13 mouse cellular contexts compared by ENCODE assay signal in genomic region chr1:18976705-18977309, GRCm38 (mm10).
DNase-seq lines count a peak whose midpoint lies in the region; ATAC-seq and TF ChIP-seq lines count a peak whose summit lies in the region.
"Had no signal": no experiment of that assay in that cellular context is flagged by ENCODE, and none has a peak within 500 bp of the region (broad histone marks: within the 10 kb centered on the region; RNA-seq: fewer than 3 reads in every experiment).

No protein-coding gene starts in this region.

- no peak overlapping the region for H3K9ac ChIP-seq in intestine, postnatal 0 days (ENCODE audit: low read depth, low read length)
- H3K9ac ChIP-seq in intestine, embryonic 16.5 days (ENCODE audit: low read depth, low read length): no peak overlapping the region
- H3K9ac ChIP-seq in midbrain, embryonic 15.5 days: no peak overlapping the region
- H3K9ac ChIP-seq: kidney, embryonic 15.5 days; stomach, embryonic 15.5 days had no signal

- no peaks in the 10 kb centered on the region for H3K27me3 ChIP-seq in cerebellum, adult 2 months (ENCODE audit: control insufficient read depth, insufficient read depth, low read length)
- no peaks in the 10 kb centered on the region for H3K27me3 ChIP-seq in intestine, postnatal 0 days (replicated peaks; ENCODE audit: control insufficient read depth, insufficient read depth, low read length)
- no peaks in the 10 kb centered on the region for H3K27me3 ChIP-seq in intestine, embryonic 16.5 days (replicated peaks; ENCODE audit: control insufficient read depth, insufficient read depth, low read length)
- peaks cover 25% of the 10 kb centered on the region for H3K27me3 ChIP-seq in Patski
- no peaks in the 10 kb centered on the region for H3K27me3 ChIP-seq in midbrain, embryonic 15.5 days (replicated peaks)
- H3K27me3 ChIP-seq: kidney, embryonic 15.5 days; stomach, embryonic 15.5 days had no signal

- CTCF ChIA-PET in Patski (lab: Charles Lee): interaction anchor here (1.1 kb wide), 1 partner anchor 616 kb away, joined by 4 read pairs; no protein-coding TSS in a partner anchor

- POLR2A ChIA-PET in Patski (lab: Charles Lee): no interaction called here

- H3K36me3 ChIP-seq in intestine, postnatal 0 days (ENCODE audit: control insufficient read depth, insufficient read depth): no peaks in the 10 kb centered on the region
- no peaks in the 10 kb centered on the region for H3K36me3 ChIP-seq in intestine, embryonic 16.5 days (ENCODE audit: control insufficient read depth, insufficient read depth, low read length)
- H3K36me3 ChIP-seq in midbrain, embryonic 15.5 days (replicated peaks): no peaks in the 10 kb centered on the region
- H3K36me3 ChIP-seq: kidney, embryonic 15.5 days; stomach, embryonic 15.5 days had no signal

- H3K4me3 ChIP-seq in cerebellum, adult 2 months (replicated peaks; ENCODE audit: insufficient read depth, low read depth, low read length): no peak overlapping the region
- H3K4me3 ChIP-seq in intestine, postnatal 0 days (ENCODE audit: low read depth, low read length): no peak overlapping the region
- H3K4me3 ChIP-seq in intestine, embryonic 16.5 days (ENCODE audit: low read length): no peak overlapping the region
- no peak overlapping the region for H3K4me3 ChIP-seq in midbrain, embryonic 15.5 days
- H3K4me3 ChIP-seq: kidney, embryonic 15.5 days; stomach, embryonic 15.5 days had no signal

- in situ Hi-C loops in Patski (cut with MboI; ENCODE audit: low pct_unique_long_range_greater_than_20kb): loop anchor here (10.0 kb wide), 1 partner anchor 612 kb away; no protein-coding TSS in a partner anchor

- DNase-seq in cerebellum, adult 2 months: peak in 1 of 2 experiments; percentile 14
- no peak for DNase-seq in cerebellum, adult 11-12 months
- no peak for DNase-seq in Patski (ENCODE audit: low read depth, low spot score)
- DNase-seq: adrenal gland, adult 8-10 months; B cell, adult 2 months; lung, postnatal 36 days had no signal

- H3K9me3 ChIP-seq in intestine, postnatal 0 days (ENCODE audit: control insufficient read depth): no peaks in the 10 kb centered on the region
- no peaks in the 10 kb centered on the region for H3K9me3 ChIP-seq in intestine, embryonic 16.5 days (ENCODE audit: control insufficient read depth, low read length)
- no peaks in the 10 kb centered on the region for H3K9me3 ChIP-seq in midbrain, embryonic 15.5 days
- H3K9me3 ChIP-seq: kidney, embryonic 15.5 days; stomach, embryonic 15.5 days had no signal

- TF ChIP-seq CTCF in cerebellum, adult 2 months (IDR thresholded peaks at IDR 0.05; ENCODE audit: borderline replicate concordance, insufficient read depth, low read depth, low read length): peak; percentile 39; the same call in 1 of the 2 replicates
- peak; percentile 60 for TF ChIP-seq CTCF in intestine, postnatal 0 days (IDR thresholded peaks at IDR 0.05; ENCODE audit: low read depth)
- peak; percentile 48 for TF ChIP-seq CTCF in Patski (IDR thresholded peaks at IDR 0.05)

- ATAC-seq in intestine, postnatal 0 days: no peak
- ATAC-seq in intestine, embryonic 16.5 days: no peak
- no peak for ATAC-seq in Patski
- peak; percentile 68; the same call in 1 of the 2 replicates for ATAC-seq in midbrain, embryonic 15.5 days (replicated peaks)
- no peak for ATAC-seq in inflammation-experienced regulatory T-cells, adult 6 months
- no peak for ATAC-seq in monocyte, adult 5-6 weeks (replicated peaks; ENCODE audit: insufficient number of reproducible peaks, low FRiP score, low TSS enrichment, poor library complexity, severe bottlenecking)

- WGBS in cerebellum, adult 2 months: 22% methylated on average over 10 of the region's 10 CpGs
- whole genome bisulfite sequencing in intestine, postnatal 0 days: 46% methylated on average over 10 of the region's 10 CpGs
- WGBS in intestine, embryonic 16.5 days: 44% methylated on average over 10 of the region's 10 CpGs
- 38% methylated on average over 10 of the region's 10 CpGs for WGBS in midbrain, embryonic 15.5 days

- H3K27ac ChIP-seq in cerebellum, adult 2 months (ENCODE audit: insufficient read depth, low read length): no peak overlapping the region
- H3K27ac ChIP-seq in intestine, postnatal 0 days (ENCODE audit: low read depth, low read length): no peak overlapping the region
- H3K27ac ChIP-seq in intestine, embryonic 16.5 days (ENCODE audit: low read length): no peak overlapping the region
- H3K27ac ChIP-seq in midbrain, embryonic 15.5 days: no peak overlapping the region
- H3K27ac ChIP-seq: kidney, embryonic 15.5 days; stomach, embryonic 15.5 days had no signal

- H3K4me1 ChIP-seq in cerebellum, adult 2 months (ENCODE audit: control insufficient read depth, insufficient read depth, low read length): no peaks in the 10 kb centered on the region
- no peaks in the 10 kb centered on the region for H3K4me1 ChIP-seq in intestine, postnatal 0 days (replicated peaks; ENCODE audit: control insufficient read depth, insufficient read depth, low read length)
- H3K4me1 ChIP-seq in intestine, embryonic 16.5 days (ENCODE audit: control insufficient read depth, insufficient read depth, low read length): no peaks in the 10 kb centered on the region
- peaks cover 3% of the 10 kb centered on the region; the same call in 1 of the 2 replicates for H3K4me1 ChIP-seq in midbrain, embryonic 15.5 days
- H3K4me1 ChIP-seq: kidney, embryonic 15.5 days; stomach, embryonic 15.5 days had no signal

- TF ChIP-seq POLR2A in cerebellum, adult 2 months (IDR thresholded peaks at IDR 0.05; ENCODE audit: borderline replicate concordance, insufficient read depth, low read length): no peak

- H3K4me2 ChIP-seq in intestine, postnatal 0 days (replicated peaks; ENCODE audit: low read depth): no peak overlapping the region
- H3K4me2 ChIP-seq in intestine, embryonic 16.5 days (ENCODE audit: low read depth, low read length): no peak overlapping the region
- peak overlapping the region; percentile 23 for H3K4me2 ChIP-seq in midbrain, embryonic 15.5 days
- H3K4me2 ChIP-seq: kidney, embryonic 15.5 days; stomach, embryonic 15.5 days had no signal
